Mouse (Mus musculus): ENCODE measurements around the gene Tm9sf4. TPM values are rescaled to one million over a fixed set of nuclear protein-coding genes. Genes with fewer than 3 reads are reported as not detected.

The Tm9sf4 gene
- polyA plus RNA-seq, 1 experiment = 78.6 TPM

DNA sequence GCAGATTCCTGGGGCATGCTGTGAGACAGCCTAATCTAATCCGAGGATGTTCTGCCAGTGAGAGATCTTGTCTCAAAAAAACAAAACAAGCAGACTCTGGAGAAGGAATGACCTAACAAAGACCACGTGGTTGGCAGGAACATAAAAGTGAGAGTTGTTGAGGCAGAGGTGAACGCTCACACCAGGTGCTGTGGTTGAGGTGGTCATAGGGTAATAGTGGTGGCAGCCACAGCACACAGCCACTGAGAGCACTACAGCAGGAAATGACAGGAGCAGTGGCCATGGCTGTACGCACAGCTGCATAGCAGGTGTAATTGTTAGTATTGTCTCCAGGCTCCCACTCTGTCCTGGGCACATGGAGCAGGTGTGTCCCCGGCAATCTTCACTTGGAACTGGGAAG, 35.2 kb upstream of the Tm9sf4 start:
- no peak overlapping the region for H3K4me3 ChIP-seq (replicated peaks; ENCODE audit: insufficient read depth, low read depth, low read length)
- WGBS = 58% methylated on average over 5 of the region's 5 CpGs
- H3K4me1 ChIP-seq (ENCODE audit: control insufficient read depth, insufficient read depth, low read length) = no peaks in the 10 kb centered on the region
- no peak for TF ChIP-seq POLR2A (IDR thresholded peaks at IDR 0.05; ENCODE audit: borderline replicate concordance, insufficient read depth, low read length)
- no peak for TF ChIP-seq CTCF (IDR thresholded peaks at IDR 0.05; ENCODE audit: borderline replicate concordance, insufficient read depth, low read depth, low read length)
- H3K27me3 ChIP-seq (ENCODE audit: control insufficient read depth, insufficient read depth, low read length) = no peaks in the 10 kb centered on the region
- H3K27ac ChIP-seq (ENCODE audit: insufficient read depth, low read length) = no peak overlapping the region
- DNase-seq = no peak

DNA sequence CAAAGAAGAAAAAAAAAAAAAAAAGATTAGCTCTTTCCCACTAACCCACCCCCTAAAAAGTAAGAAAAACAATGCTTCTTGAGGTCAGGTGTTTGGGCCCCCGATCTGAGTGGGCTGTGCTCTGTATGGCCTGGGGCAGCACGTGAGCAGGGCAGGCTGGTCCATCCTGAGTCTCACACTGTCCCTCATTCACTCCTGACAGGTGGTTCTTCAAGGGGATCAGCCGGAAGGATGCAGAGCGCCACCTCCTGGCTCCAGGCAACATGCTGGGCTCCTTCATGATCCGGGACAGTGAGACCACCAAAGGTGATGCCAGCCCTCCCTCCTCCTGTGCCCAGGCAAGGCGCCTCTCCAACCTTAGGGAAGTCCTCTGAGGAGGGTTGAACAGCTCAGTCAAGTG, 30.1 kb upstream of the Tm9sf4 start:
- TF ChIP-seq POLR2A (IDR thresholded peaks at IDR 0.05; ENCODE audit: borderline replicate concordance, insufficient read depth, low read length) (no peak), CTCF (IDR thresholded peaks at IDR 0.05; ENCODE audit: borderline replicate concordance, insufficient read depth, low read depth, low read length) (peak; percentile 26; the same call in 1 of the 2 replicates)
- H3K27me3 ChIP-seq (ENCODE audit: control insufficient read depth, insufficient read depth, low read length) = no peaks in the 10 kb centered on the region
- WGBS = 16% methylated on average over 6 of the region's 6 CpGs
- no peak overlapping the region for H3K4me3 ChIP-seq (replicated peaks; ENCODE audit: insufficient read depth, low read depth, low read length)
- H3K27ac ChIP-seq (ENCODE audit: insufficient read depth, low read length) = no peak overlapping the region
- DNase-seq = no peak
- no peaks in the 10 kb centered on the region for H3K4me1 ChIP-seq (ENCODE audit: control insufficient read depth, insufficient read depth, low read length)

DNA sequence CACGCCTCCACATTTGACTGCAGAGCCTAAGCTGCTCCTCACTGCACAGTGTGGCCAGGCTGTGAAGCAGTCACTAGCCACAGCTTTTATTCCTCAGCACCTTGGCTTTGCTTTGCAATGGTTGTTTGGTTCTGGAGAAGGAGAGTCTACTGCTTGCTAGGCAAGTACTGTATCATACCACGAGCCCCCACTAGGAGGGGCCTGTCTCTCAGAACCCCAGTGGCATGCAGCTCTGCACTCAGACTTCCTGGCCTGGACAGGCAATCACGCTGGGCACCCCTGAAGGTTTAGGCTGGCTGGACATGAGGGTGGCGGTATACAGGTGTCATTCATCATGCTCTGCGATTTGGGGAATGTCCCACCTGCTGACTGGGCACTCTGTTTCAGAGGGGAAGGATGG, 26.9 kb upstream of the Tm9sf4 start:
- TF ChIP-seq POLR2A (IDR thresholded peaks at IDR 0.05; ENCODE audit: borderline replicate concordance, insufficient read depth, low read length) (no peak), CTCF (IDR thresholded peaks at IDR 0.05; ENCODE audit: borderline replicate concordance, insufficient read depth, low read depth, low read length) (no peak)
- Histone ChIP-seq H3K4me1 (ENCODE audit: control insufficient read depth, insufficient read depth, low read length) (no peaks in the 10 kb centered on the region), H3K27ac (ENCODE audit: insufficient read depth, low read length) (no peak overlapping the region), H3K4me3 (replicated peaks; ENCODE audit: insufficient read depth, low read depth, low read length) (no peak overlapping the region), H3K27me3 (ENCODE audit: control insufficient read depth, insufficient read depth, low read length) (no peaks in the 10 kb centered on the region)
- WGBS = 26% methylated on average over 5 of the region's 5 CpGs
- no peak for DNase-seq

DNA sequence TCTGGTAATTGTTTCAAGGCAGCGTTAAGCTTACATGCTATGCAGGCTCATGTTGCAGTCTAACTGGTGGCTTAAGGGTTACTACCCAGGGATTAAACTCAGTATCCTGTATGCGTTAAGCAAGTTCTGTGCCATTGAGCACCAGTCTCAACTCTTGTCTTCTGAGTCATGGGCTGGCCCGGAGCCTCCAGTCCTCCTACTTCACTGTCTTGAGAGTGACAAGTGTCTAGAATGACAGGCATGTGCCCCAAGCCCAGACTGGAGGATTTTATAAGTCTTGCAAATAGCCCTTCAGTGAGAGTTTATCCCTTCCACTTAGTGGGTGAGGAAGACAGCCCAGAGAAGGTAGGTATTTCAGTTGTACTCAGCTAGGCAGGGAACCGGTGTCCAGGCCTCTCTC, 24.9 kb upstream of the Tm9sf4 start:
- 80% methylated on average over 4 of the region's 4 CpGs for WGBS
- no peaks in the 10 kb centered on the region for H3K4me1 ChIP-seq (ENCODE audit: control insufficient read depth, insufficient read depth, low read length)
- TF ChIP-seq CTCF (IDR thresholded peaks at IDR 0.05; ENCODE audit: borderline replicate concordance, insufficient read depth, low read depth, low read length) (no peak), POLR2A (IDR thresholded peaks at IDR 0.05; ENCODE audit: borderline replicate concordance, insufficient read depth, low read length) (no peak)
- H3K27me3 ChIP-seq (ENCODE audit: control insufficient read depth, insufficient read depth, low read length) = no peaks in the 10 kb centered on the region; the same call in 1 of the 2 replicates
- H3K4me3 ChIP-seq (replicated peaks; ENCODE audit: insufficient read depth, low read depth, low read length) = no peak overlapping the region
- no peak overlapping the region for H3K27ac ChIP-seq (ENCODE audit: insufficient read depth, low read length)
- no peak for DNase-seq

DNA sequence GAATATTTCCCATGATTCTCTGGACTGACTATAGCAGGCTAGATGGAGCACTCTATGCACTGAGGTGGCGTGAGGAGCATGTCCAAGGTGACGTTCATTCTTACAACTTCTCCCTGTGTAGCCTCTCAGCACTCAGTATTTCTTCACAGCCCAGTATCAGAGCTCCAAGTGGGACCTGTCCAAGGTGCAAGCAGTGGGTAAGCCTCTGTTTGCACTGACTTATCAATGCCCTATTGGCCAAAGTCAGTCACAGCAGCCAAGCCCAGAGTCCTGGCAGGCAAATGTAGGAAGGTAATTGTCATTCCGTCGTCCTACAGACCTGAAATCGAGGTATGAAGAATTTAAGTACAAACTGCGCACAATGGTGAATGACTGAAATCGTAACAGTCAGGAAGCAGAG, 21.9 kb upstream of the Tm9sf4 start:
- H3K4me3 ChIP-seq (replicated peaks; ENCODE audit: insufficient read depth, low read depth, low read length) = no peak overlapping the region
- H3K27me3 ChIP-seq (ENCODE audit: control insufficient read depth, insufficient read depth, low read length) = no peaks in the 10 kb centered on the region; the same call in 1 of the 2 replicates
- 92% methylated on average over 7 of the region's 7 CpGs for WGBS
- no peak for DNase-seq
- no peak overlapping the region for H3K27ac ChIP-seq (ENCODE audit: insufficient read depth, low read length)
- TF ChIP-seq CTCF (IDR thresholded peaks at IDR 0.05; ENCODE audit: borderline replicate concordance, insufficient read depth, low read depth, low read length) = no peak
- TF ChIP-seq POLR2A (IDR thresholded peaks at IDR 0.05; ENCODE audit: borderline replicate concordance, insufficient read depth, low read length) = no peak
- H3K4me1 ChIP-seq (ENCODE audit: control insufficient read depth, insufficient read depth, low read length) = no peaks in the 10 kb centered on the region

DNA sequence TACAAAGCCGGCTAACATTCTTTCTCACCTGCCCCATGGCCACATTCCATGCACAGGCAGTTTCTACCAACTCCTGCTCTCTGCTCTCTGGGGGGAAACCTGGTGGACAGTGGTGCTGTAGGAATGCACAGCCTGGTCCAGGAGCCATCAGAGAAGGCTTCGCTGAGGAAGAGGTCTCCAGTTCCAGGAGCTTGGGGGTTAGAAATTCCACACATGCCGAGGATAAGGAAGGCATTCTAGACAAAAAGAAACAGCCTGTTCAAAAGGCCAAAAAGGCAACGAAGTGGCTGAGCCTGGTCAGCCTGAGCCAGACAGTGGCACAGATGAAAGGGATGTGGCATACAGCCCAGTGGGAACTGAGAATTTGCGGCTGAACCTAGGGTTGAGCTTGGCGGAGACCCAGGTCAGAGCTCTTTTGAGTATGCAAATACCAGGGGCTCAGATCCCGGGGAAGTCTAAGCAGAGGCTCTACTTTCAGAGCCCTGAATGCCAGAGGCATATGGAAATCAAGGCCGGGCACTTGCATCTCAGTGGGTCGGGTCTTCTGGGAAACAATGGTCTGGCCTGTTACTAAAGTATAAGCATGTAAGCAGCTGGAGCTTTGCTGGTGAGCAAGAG, 21.0 kb upstream of the Tm9sf4 start:
- no peak for DNase-seq
- H3K27me3 ChIP-seq (ENCODE audit: control insufficient read depth, insufficient read depth, low read length) = no peaks in the 10 kb centered on the region; the same call in 1 of the 2 replicates
- WGBS = 31% methylated on average over 9 of the region's 9 CpGs
- no peak overlapping the region for H3K27ac ChIP-seq (ENCODE audit: insufficient read depth, low read length)
- H3K4me3 ChIP-seq (replicated peaks; ENCODE audit: insufficient read depth, low read depth, low read length) = no peak overlapping the region
- no peaks in the 10 kb centered on the region for H3K4me1 ChIP-seq (ENCODE audit: control insufficient read depth, insufficient read depth, low read length)
- TF ChIP-seq POLR2A (IDR thresholded peaks at IDR 0.05; ENCODE audit: borderline replicate concordance, insufficient read depth, low read length) (no peak), CTCF (IDR thresholded peaks at IDR 0.05; ENCODE audit: borderline replicate concordance, insufficient read depth, low read depth, low read length) (no peak)

DNA sequence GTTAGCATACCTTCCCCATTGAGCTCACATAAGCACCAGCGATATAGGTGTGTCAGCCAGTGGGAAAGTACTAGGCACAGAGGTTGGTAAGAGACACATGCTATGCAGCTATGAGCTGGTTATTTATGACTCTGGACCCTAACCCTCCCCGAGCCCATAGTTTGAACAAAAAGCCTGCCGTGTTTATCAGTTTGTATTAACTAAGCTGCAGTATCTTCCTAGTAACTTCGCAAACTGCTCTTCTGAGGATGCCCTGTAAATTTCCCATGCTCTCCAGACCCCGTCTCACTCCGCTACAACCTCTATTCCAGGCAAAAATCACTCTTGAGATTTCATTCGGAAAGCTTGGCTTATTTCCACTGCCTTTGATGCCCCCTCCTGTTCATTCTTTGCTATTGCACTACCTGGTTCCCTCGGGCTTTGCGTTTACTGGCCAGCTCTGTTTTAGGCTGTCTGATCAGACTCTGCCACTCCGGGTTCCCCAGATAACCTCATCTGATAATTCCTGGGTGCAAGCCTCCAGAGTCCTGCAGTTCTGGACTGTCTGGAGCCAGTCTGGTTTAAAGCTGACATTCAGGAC, 18.4 kb upstream of the Tm9sf4 start:
- no peaks in the 10 kb centered on the region; the same call in 1 of the 2 replicates for H3K27me3 ChIP-seq (ENCODE audit: control insufficient read depth, insufficient read depth, low read length)
- no peak overlapping the region for H3K27ac ChIP-seq (ENCODE audit: insufficient read depth, low read length)
- H3K4me1 ChIP-seq (ENCODE audit: control insufficient read depth, insufficient read depth, low read length) = no peaks in the 10 kb centered on the region
- peak; percentile 57 to 66 for DNase-seq
- H3K4me3 ChIP-seq (replicated peaks; ENCODE audit: insufficient read depth, low read depth, low read length) = no peak overlapping the region
- TF ChIP-seq POLR2A (IDR thresholded peaks at IDR 0.05; ENCODE audit: borderline replicate concordance, insufficient read depth, low read length) (no peak), CTCF (IDR thresholded peaks at IDR 0.05; ENCODE audit: borderline replicate concordance, insufficient read depth, low read depth, low read length) (peak; percentile 80)
- WGBS = 22% methylated on average over 10 of the region's 10 CpGs

DNA sequence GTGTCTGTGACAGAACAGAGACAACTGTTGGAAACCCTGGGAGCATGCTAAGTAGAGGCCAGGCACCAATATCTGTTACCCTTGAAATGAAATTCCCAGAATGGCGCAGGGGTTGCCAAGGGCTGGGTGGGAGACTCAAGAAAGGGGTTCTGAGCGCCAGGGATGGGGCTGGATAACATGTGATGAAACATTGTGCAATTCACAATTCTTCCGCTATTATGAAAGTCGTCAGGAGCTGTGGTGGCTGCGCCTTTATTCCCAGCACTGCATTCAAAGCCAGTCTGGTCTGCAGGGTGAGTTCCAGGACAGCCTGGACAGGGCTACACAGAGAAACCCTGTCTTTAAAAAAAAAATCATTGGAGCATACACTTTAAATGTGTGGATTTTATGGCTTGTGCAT, 15.8 kb upstream of the Tm9sf4 start:
- no peak overlapping the region for H3K4me3 ChIP-seq (replicated peaks; ENCODE audit: insufficient read depth, low read depth, low read length)
- no peak for DNase-seq
- WGBS = 78% methylated on average over 5 of the region's 5 CpGs
- H3K27me3 ChIP-seq (ENCODE audit: control insufficient read depth, insufficient read depth, low read length) = no peaks in the 10 kb centered on the region
- no peak overlapping the region for H3K27ac ChIP-seq (ENCODE audit: insufficient read depth, low read length)
- H3K4me1 ChIP-seq (ENCODE audit: control insufficient read depth, insufficient read depth, low read length) = no peaks in the 10 kb centered on the region
- TF ChIP-seq POLR2A (IDR thresholded peaks at IDR 0.05; ENCODE audit: borderline replicate concordance, insufficient read depth, low read length) = no peak
- TF ChIP-seq CTCF (IDR thresholded peaks at IDR 0.05; ENCODE audit: borderline replicate concordance, insufficient read depth, low read depth, low read length) = no peak

Measured in cerebellum, adult 2 months (tissue).